Mouse (Mus musculus): ENCODE measurements around the gene Tet2. TPM values are rescaled to one million over a fixed set of nuclear protein-coding genes. Genes with fewer than 3 reads are reported as not detected.
"Not testable (repeated sequence)": the region's sequence is repeated elsewhere in the genome, so short reads cannot be mapped to it uniquely, and the experiment has no call there.

Tet2 gene
- polyA plus RNA-seq, 1 experiment from 2014 or later = 21.8 TPM

GRCm38 (mm10) chr3:133545304-133545666 is 346 bp upstream of the Tet2 start:
- Histone ChIP-seq H3K27me3 (no peaks in the 10 kb centered on the region), H3K4me3 (peak overlapping the region; percentile 83), H3K27ac (peak overlapping the region; percentile 90; the same call in 1 of the 2 replicates), H3K9ac (no peak overlapping the region; the same call in 1 of the 2 replicates), H3K4me1 (no peaks in the 10 kb centered on the region), H3K4me2 (replicated peaks) (peak overlapping the region; percentile 71), H3K36me3 (no peaks in the 10 kb centered on the region), H3K9me3 (no peaks in the 10 kb centered on the region)
- 14% methylated on average over 6 of the region's 6 CpGs for WGBS
- ATAC-seq (ENCODE audit: insufficient number of reproducible peaks, insufficient read depth, low FRiP score, low TSS enrichment) = no peak

GRCm38 (mm10) chr3:133544131-133544550 is 798 bp downstream of the Tet2 start:
- under 1% methylated on average over 52 of the region's 52 CpGs for WGBS
- 0 out of 2 replicates have a peak, but pooled peaks cover 3% of the 10 kb centered on the region for H3K4me1 ChIP-seq
- H3K27me3 ChIP-seq = no peaks in the 10 kb centered on the region
- peak overlapping the region; percentile 83 for H3K4me3 ChIP-seq
- H3K36me3 ChIP-seq = no peaks in the 10 kb centered on the region
- H3K27ac ChIP-seq = peak overlapping the region; percentile 90
- peak overlapping the region; percentile 71 for H3K4me2 ChIP-seq (replicated peaks)
- H3K9ac ChIP-seq = peak overlapping the region; percentile 84
- no peaks in the 10 kb centered on the region for H3K9me3 ChIP-seq
- ATAC-seq (ENCODE audit: insufficient number of reproducible peaks, insufficient read depth, low FRiP score, low TSS enrichment) = peak; percentile 94

- WGBS = 0% methylated on average over 21 of the region's 21 CpGs
- Histone ChIP-seq H3K9ac (peak overlapping the region; percentile 84), H3K27me3 (no peaks in the 10 kb centered on the region), H3K27ac (peak overlapping the region; percentile 90), H3K4me1 (0 out of 2 replicates have a peak, but pooled peaks cover 3% of the 10 kb centered on the region), H3K9me3 (no peaks in the 10 kb centered on the region), H3K36me3 (no peaks in the 10 kb centered on the region; the same call in 1 of the 2 replicates), H3K4me2 (replicated peaks) (peak overlapping the region; percentile 71), H3K4me3 (peak overlapping the region; percentile 83)
- ATAC-seq (ENCODE audit: insufficient number of reproducible peaks, insufficient read depth, low FRiP score, low TSS enrichment) = no peak
Measured at GRCm38 (mm10) chr3:133543101-133544020, 1.6 kb downstream of the Tet2 start.

- H3K9me3 ChIP-seq = no peaks in the 10 kb centered on the region
- H3K9ac ChIP-seq = no peak overlapping the region
- H3K4me1 ChIP-seq = 0 out of 2 replicates have a peak, but pooled peaks cover 3% of the 10 kb centered on the region
- ATAC-seq (ENCODE audit: insufficient number of reproducible peaks, insufficient read depth, low FRiP score, low TSS enrichment) = no peak
- H3K36me3 ChIP-seq = peaks cover 7% of the 10 kb centered on the region
- peak overlapping the region; percentile 71 for H3K4me2 ChIP-seq (replicated peaks)
- no peak overlapping the region for H3K4me3 ChIP-seq
- no peaks in the 10 kb centered on the region for H3K27me3 ChIP-seq
- 0 out of 2 replicates have a peak overlapping the region, but pooled peaks have one; percentile 36 for H3K27ac ChIP-seq
Measured at GRCm38 (mm10) chr3:133542084-133542483, 2.9 kb downstream of the Tet2 start.

- H3K27me3 ChIP-seq = no peaks in the 10 kb centered on the region
- no peaks in the 10 kb centered on the region for H3K9me3 ChIP-seq
- no peak for ATAC-seq (ENCODE audit: insufficient number of reproducible peaks, insufficient read depth, low FRiP score, low TSS enrichment)
- H3K4me1 ChIP-seq = 0 out of 2 replicates have a peak, but pooled peaks cover 3% of the 10 kb centered on the region
- peaks cover 14% of the 10 kb centered on the region for H3K36me3 ChIP-seq
- no peak overlapping the region for H3K4me2 ChIP-seq (replicated peaks)
- no peak overlapping the region for H3K4me3 ChIP-seq
- no peak overlapping the region for H3K27ac ChIP-seq
- no peak overlapping the region for H3K9ac ChIP-seq
Measured at GRCm38 (mm10) chr3:133541000-133541399, 3.9 kb downstream of the Tet2 start.

- no peak for ATAC-seq (ENCODE audit: insufficient number of reproducible peaks, insufficient read depth, low FRiP score, low TSS enrichment)
- 73% methylated on average over 4 of the region's 4 CpGs for WGBS
- no peaks in the 10 kb centered on the region for H3K27me3 ChIP-seq
- H3K9me3 ChIP-seq = no peaks in the 10 kb centered on the region
- no peak overlapping the region for H3K4me3 ChIP-seq
- H3K4me2 ChIP-seq (replicated peaks) = no peak overlapping the region
- H3K27ac ChIP-seq = no peak overlapping the region
- H3K4me1 ChIP-seq = 0 out of 2 replicates have a peak, but pooled peaks cover 3% of the 10 kb centered on the region
- no peak overlapping the region for H3K9ac ChIP-seq
- H3K36me3 ChIP-seq = peaks cover 15% of the 10 kb centered on the region
Measured at GRCm38 (mm10) chr3:133539991-133540390, 4.9 kb downstream of the Tet2 start.

GRCm38 (mm10) chr3:133538499-133538898 is 6.4 kb downstream of the Tet2 start:
- not testable (repeated sequence) for H3K9me3 ChIP-seq; ATAC-seq (ENCODE audit: insufficient number of reproducible peaks, insufficient read depth, low FRiP score, low TSS enrichment); H3K27ac ChIP-seq; H3K4me2 ChIP-seq (replicated peaks); H3K4me3 ChIP-seq; H3K9ac ChIP-seq; H3K27me3 ChIP-seq
- peaks cover 15% of the 10 kb centered on the region for H3K36me3 ChIP-seq
- WGBS = 92% methylated on average over 4 of the region's 4 CpGs
- peaks cover 12% of the 10 kb centered on the region; the same call in 1 of the 2 replicates for H3K4me1 ChIP-seq

- WGBS = 86% methylated on average over 6 of the region's 6 CpGs
- ATAC-seq (ENCODE audit: insufficient number of reproducible peaks, insufficient read depth, low FRiP score, low TSS enrichment) = no peak
- Histone ChIP-seq H3K9me3 (no peaks in the 10 kb centered on the region), H3K27ac (no peak overlapping the region), H3K4me1 (peaks cover 13% of the 10 kb centered on the region; the same call in 1 of the 2 replicates), H3K4me3 (no peak overlapping the region), H3K9ac (no peak overlapping the region), H3K27me3 (no peaks in the 10 kb centered on the region), H3K4me2 (replicated peaks) (no peak overlapping the region), H3K36me3 (peaks cover 15% of the 10 kb centered on the region)
Measured at GRCm38 (mm10) chr3:133535644-133536043, 9.3 kb downstream of the Tet2 start.

GRCm38 (mm10) chr3:133534066-133534465 is 10.9 kb downstream of the Tet2 start:
- ATAC-seq (ENCODE audit: insufficient number of reproducible peaks, insufficient read depth, low FRiP score, low TSS enrichment) = no peak
- WGBS = 21% methylated on average over 6 of the region's 6 CpGs
- H3K27ac ChIP-seq = no peak overlapping the region

GRCm38 (mm10) chr3:133533272-133533995 is 11.5 kb downstream of the Tet2 start:
- Histone ChIP-seq H3K27ac (no peak overlapping the region), H3K27me3 (no peaks in the 10 kb centered on the region), H3K9ac (no peak overlapping the region), H3K9me3 (no peaks in the 10 kb centered on the region), H3K36me3 (peaks cover 15% of the 10 kb centered on the region), H3K4me3 (no peak overlapping the region), H3K4me2 (replicated peaks) (no peak overlapping the region), H3K4me1 (peaks cover 10% of the 10 kb centered on the region; the same call in 1 of the 2 replicates)
- WGBS = 54% methylated on average over 11 of the region's 11 CpGs
- no peak for ATAC-seq (ENCODE audit: insufficient number of reproducible peaks, insufficient read depth, low FRiP score, low TSS enrichment)

More at GRCm38 (mm10) chr3:133534066-133534465, 10.9 kb downstream of the Tet2 start:
- Histone ChIP-seq H3K36me3 (peaks cover 15% of the 10 kb centered on the region), H3K4me2 (replicated peaks) (no peak overlapping the region), H3K4me3 (no peak overlapping the region), H3K9ac (no peak overlapping the region), H3K9me3 (no peaks in the 10 kb centered on the region), H3K4me1 (peaks cover 10% of the 10 kb centered on the region; the same call in 1 of the 2 replicates), H3K27me3 (no peaks in the 10 kb centered on the region)

GRCm38 (mm10) chr3:133532806-133533205 is 12.1 kb downstream of the Tet2 start:
- ATAC-seq (ENCODE audit: insufficient number of reproducible peaks, insufficient read depth, low FRiP score, low TSS enrichment) = no peak
- Histone ChIP-seq H3K4me2 (replicated peaks) (no peak overlapping the region), H3K27me3 (no peaks in the 10 kb centered on the region), H3K4me1 (peaks cover 10% of the 10 kb centered on the region; the same call in 1 of the 2 replicates), H3K9me3 (no peaks in the 10 kb centered on the region), H3K4me3 (no peak overlapping the region), H3K36me3 (peaks cover 12% of the 10 kb centered on the region), H3K27ac (no peak overlapping the region), H3K9ac (no peak overlapping the region)
- WGBS = 65% methylated on average over 3 of the region's 3 CpGs
